Mouse (Mus musculus) frontal cortex, postnatal 25 days (tissue): ENCODE measurements at regions not wholly inside any gene's neighbourhood (a gene's known extent, or its start where the extent isn't known, plus 50 kb on each side); places are given as distances from the start of the nearest gene placed in this dataset.
"Not testable (repeated sequence)": the region's sequence is repeated elsewhere in the genome, so short reads cannot be mapped to it uniquely, and the experiment has no call there.

Experiments
- DNase-seq, 2 experiments: peaks; one replicate each; pipeline ENCODE4 v3.0.0; 2022; ENCODE audit warnings: low spot score in 2 of 2

DNA sequence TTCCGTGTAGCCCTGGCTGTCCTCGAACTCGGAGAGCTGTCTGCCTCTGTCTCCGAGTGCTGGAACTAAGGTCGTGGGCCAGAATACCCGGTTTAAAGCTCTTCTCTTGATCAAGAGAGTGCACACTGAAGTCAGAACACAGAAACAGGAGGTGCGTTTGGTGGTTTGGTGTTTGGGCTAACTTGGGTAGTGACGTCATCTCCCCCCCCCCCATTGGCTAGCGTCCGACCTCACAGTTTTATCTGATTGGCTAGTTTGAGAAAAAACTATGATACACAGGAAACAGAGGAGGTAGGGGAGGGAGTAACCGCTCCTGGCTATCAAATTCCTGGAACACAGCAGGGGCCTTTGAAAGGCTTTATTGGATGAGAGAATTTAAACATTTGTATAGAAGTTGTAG, 60.2 kb upstream of the Pim1 start:
- no peak for DNase-seq

DNA sequence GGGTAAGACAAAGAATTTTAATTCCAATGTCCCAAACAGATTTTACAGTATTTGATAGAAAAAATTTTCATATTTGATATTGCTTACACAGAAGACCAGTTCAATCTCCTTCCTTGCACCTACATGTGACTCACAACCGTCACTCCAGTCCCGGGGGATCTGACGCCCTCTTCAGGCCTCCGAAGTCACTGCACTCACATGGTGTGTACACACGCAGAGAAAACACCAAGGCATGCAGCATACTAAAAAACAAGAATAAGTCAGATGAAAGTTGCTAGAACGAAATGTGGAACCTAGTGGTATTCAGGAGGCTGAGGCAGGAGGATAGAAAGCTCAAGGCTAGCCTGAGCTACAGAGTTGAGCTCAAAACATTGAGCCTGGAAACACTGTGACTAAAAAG, 59.7 kb upstream of the Pim1 start:
- no peak for DNase-seq

DNA sequence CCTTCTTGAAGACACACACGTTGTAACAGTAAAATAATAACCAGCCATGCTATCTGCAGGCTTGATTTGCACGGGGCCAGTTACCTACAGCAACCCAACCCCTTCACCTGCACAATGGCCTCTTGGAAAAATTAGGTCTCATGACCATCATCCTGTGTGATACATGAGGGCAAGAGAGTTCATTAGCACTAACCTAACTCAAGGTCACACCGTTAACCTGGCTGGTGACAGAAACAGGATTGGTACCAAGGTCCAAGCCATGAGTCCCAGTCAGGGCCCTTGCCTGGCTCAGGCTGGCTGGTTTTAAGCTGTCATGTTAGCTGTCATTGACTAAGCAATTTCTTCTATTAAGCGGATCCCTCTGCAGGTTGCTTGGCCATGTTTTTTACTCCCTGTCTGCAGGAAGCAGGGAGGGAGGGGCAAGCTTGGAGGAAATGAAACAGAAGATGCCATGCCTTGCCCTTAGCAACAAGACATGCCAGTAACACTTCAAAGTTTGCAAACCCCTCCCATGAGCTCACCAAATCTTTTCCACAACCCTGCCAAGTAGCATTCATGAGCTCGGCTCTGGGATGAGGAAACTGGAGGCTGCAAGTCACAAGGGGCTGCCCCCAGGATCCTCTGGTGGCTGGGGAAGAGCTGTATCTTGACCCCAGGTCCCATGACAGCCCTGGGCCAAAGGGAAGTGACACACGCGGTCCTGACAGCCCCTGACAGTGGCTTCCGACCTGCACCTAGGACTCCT, 58.8 kb upstream of the Pim1 start:
- no peak for DNase-seq

DNA sequence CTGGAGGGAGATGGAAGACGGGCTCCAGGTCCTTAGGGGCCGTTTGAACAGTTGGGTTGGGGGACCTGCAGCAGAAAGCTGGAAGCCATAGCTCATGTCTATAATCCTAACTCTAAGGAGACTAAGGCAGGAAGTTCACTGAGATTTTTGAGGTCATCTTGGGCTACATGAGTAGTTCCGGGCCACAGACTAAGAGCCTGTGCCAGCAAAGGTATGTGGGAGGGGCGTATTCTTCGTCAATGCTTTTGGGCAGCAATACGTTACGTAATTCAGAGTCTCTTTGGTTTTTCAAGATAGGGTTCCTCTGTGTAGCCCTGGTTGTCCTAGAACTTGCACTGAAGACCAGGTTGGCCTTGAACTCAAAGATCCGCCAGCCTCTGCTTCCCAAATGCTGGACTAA, 57.9 kb upstream of the Pim1 start:
- DNase-seq, result no peak

DNA sequence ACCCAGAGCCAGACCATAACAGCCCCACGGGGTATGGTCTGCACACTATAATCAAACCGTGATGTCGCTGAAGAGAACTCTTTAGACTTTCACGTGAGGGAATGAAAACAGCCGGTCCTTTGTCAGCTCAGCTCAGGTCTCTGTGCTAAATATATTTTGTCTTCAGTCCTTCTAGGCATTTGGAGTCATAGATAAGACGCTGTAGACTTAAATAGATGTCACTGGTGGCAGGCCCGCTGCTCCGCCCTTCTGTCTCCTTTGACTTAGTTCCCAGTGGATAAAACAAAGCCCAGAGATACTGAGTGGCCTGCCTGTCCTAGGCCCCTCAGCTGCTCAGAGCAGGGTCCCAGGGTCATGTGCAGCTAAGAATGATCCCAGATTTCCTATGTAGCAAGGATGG, 57.2 kb upstream of the Pim1 start:
- no peak for DNase-seq

DNA sequence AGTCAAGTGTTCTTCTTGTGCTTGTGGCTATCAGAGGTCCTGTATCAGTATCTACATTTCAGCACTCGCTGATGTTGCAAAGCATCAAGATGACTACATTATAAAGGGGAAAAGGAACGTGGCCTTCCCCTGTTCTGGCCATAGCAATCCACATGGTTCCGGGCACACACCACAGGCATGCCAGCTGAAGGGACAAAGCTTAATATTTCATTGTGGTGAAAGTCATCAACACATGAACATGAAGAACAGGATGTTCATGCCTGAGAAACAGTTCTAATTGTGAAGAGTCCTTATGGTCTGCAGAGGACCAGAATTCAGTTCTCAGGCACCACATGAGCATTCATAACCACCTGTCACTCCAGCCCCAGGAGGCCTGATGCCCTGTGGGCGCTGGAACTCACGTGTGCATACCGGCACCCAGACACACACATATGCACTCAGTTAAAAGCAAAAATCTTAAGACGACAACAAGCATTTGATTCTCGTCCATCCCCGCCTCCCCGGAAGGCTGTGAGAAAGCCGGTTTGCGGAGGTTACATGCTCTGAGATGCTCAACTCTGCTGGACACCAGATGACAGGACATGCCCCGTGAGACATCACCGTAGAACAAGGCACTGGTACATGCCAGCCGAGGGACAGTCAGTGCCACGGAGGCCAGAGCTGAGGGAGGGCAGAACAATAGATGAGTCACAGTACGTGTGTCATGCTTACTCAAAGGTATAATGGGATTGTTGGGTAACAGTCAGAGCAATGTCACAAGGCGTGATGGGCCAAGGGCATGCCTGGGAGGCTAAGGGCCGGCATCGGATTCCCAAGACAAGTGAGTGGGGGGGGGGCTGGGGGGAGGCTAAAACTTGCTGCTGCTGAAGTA, 56.2 kb upstream of the Pim1 start:
- no peak for DNase-seq

DNA sequence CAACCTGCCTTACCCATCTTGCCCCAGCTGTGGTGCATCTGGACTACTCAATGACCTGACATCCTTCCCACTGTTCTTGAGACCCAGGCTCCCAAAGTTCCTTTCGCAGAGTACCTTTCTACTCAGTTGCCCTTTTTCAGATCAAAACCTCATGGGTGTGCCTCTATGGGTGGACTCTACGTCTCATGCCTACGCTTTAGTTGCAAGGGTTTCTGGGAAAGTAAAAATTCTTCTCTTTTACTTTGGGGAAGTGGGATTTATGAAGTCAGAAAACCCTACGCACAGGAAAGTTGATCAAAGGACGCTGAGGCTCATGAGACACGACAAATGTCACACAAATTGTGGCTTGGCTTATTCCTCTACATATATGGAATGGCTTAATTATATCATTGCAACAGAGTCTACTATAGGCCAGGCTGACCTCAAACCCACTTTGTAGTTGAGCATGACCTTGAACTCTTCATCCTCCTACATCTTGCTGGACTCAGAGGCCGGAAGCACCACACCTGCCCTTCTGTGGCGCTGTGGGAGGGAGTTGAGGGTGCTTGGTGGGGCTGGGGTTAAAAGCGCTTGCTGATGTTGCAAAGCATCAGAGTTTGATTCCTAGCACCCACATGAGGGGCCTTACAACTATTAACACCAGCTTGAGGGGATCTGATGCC, 55.1 kb upstream of the Pim1 start:
- DNase-seq, result no peak

DNA sequence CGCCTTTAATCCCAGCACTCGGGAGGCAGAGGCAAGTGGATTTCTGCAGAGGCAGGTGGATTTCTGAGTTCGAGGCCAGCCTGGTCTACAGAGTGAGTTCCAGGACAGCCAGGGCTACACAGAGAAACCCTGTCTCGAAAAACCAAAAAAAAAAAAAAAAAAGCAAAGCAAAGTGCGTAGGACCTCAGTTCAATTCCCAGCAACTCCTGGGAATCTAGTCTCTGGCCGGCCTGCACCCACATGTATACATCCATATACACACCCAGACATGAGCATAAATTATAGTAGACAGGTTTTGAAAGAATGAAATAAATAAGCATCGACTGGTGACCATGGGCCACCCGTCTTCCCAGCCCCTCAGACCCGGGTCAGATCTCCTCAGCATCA, 54.1 kb upstream of the Pim1 start:
- DNase-seq, result not testable (repeated sequence)

DNA sequence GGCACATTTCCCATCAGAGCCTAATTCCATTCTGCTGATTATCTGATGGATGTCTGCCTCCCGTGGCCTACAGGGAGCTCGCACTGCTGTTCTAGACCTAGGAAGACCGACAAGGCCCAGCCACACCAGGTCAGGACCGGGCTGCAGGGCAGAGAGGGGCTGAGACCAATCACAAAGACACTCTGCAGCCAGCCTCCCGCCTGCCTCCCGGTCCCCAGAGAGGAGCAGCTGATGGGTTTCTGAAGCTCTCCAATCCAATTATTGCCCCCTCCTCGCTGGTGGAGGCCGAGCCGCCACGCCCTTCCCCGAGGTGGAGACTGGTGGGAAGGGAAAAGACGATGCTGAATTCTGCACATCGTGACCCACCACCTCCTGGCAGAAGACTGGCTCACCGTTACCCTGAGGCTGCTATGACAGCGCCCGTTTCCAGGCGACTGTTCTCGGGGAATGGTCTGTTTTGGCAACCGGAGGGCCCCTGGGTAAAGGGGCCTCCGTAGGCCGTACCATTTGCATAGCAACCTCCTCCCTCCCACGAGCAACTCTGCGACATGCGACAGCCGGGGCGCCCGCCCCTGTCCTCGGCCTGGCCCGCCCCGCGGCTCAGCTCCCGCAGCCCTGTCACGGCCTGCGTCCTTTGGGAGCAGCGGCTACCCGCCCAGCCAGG, 53.5 kb upstream of the Pim1 start:
- peak; percentile 46 to 47 for DNase-seq

DNA sequence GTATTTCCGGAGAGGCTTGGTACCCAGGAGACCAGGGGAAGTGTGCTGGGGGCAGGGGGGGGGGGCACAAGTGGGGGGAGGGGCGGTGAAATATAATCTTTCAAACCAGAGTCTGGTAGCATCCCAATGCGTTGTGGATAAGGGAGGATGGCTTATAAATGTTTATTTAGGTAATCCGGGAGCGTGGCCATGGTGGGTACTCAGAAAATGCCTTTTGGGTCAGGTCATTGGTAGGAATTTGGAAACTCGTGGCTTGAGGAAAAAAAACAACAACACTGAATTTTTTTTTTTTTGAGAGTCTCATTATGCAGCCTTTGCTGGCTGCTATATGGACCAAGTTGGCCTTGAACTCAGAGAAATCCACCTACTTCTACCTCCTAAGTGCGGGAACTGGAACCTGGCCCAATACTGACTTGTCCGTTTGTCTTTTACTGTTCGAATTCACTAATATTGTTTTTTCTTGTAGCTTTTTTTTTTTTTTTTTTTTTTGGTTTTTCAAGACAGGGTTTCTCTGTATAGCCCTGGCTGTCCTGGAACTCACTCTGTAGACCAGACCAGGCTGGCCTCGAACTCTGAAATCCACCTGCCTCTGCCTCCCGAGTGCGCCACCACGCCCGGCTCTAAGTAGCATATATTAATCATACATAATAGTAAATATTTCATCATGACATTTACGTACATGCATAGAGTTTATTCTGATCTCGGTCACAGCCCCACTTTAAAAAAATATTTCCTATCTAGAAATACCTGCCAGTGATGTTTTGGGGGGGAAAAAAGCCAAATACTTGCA, 52.8 kb upstream of the Pim1 start:
- no peak for DNase-seq

DNA sequence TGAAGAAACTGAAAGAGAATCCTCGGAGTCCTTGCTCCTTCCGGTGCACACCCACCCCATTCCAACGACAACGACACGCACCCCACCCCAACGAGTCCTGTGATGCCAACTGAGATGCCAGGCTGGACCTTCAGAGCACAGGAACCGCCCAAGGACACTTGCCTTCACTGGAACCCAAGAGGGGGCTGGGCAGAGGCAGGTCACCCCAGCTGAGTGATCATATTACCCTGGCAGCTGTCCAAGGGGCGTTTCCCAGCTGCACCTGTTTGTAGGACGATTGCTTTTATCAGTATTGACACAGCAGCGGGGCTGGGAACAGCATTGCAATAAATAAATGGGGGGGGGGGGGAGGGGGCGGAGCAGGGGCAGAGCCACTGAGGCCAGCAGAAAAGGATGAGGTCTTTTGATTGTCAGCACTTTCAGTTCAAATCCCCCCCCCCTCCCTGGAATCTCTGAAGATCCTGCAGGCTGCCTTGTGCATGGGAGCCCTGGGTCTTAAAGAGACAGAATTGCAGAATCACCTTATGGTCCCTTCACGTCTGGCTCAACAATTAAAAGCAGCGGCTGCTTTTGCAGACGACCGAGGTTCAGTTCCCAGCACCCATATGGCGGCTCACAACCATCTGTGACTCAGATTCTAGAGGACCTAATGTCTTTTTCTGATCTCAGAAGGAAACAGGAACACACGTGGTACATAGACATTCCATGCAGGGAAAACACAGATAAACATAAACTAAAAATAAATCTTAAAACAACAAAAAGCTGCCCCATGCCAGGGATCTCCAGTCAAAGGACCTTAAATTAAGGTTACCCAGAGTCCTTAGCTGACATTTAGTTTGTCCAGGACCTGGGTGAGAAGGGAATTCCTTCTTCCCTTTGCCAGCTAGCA, 52.0 kb upstream of the Pim1 start:
- no peak for DNase-seq

DNA sequence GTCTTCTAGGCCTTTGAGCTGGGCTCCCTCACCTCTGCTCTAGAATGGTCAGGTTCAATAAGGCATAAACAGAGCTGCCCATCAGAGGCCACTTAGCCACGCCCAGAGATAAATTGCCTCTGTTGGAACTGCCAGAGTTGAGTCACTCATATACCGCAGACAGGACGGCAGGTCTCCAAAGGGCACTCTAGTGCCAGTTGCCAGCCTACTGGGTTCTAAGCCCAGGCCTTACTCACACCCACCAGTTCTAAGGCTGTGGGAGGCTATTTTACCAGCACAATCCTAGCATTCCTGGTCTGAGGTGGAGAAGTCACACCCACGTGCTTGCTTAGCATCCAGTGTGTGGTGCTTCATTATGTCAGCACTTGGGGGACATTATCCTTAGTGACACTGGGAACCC, 50.6 kb upstream of the Pim1 start:
- no peak for DNase-seq

DNA sequence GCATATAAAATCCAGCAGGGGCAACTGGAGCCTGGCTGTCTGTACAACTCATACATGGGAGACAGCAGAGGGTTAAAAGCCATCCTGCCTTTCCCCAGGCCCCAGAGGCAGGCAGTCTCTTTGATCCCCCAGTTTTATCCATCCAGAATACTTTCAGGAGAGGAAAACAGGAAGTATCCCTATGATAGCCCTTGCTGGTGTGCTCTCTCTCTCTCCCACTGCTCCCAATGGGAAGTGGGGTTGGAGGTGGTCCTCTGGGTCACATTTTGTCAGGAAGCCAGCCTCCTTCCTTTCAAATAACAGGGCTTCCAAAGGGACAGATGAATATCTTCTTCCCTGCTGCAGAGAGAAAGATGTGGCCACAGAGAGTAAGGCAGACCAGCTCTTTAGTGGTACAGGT, 50.1 kb upstream of the Pim1 start:
- DNase-seq, result no peak
